Mouse (Mus musculus) spleen, postnatal 14 days (tissue): ENCODE data around the gene Rgs12.
A peak's percentile ranks its signal among the peaks of the same experiment; 100 is the strongest.

Source experiments
- DNase-seq, 2 experiments: peaks; one replicate each; pipeline ENCODE4 v3.0.0; 2021 to 2022; ENCODE audit warnings: low spot score in 2 of 2

Gene Rgs12

GRCm38 (mm10) chr5:35079101-35079500 is 129.9 kb downstream of the Rgs12 start:
- DNase-seq, result no peak

DNA sequence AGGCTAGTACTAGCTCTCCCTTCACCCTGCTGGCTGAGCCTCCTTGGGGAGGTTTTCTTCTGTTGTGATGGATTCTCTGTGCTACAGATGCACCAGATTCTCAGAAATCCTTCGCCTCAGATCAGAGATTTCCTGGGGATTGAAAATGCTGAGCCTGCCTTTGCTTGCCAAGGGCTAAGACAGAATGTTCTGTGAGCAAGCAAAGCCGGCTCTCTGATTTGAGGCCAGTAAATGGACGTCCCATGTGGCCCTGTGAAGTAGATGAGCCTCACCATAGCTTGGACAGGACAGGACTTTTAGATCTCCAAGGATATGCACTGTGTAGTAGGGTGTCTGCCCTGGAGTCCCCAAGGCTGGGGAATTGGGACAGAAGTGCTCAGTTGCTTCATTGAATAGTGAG is 135.7 kb downstream of the Rgs12 start:
- DNase-seq, result no peak

DNA sequence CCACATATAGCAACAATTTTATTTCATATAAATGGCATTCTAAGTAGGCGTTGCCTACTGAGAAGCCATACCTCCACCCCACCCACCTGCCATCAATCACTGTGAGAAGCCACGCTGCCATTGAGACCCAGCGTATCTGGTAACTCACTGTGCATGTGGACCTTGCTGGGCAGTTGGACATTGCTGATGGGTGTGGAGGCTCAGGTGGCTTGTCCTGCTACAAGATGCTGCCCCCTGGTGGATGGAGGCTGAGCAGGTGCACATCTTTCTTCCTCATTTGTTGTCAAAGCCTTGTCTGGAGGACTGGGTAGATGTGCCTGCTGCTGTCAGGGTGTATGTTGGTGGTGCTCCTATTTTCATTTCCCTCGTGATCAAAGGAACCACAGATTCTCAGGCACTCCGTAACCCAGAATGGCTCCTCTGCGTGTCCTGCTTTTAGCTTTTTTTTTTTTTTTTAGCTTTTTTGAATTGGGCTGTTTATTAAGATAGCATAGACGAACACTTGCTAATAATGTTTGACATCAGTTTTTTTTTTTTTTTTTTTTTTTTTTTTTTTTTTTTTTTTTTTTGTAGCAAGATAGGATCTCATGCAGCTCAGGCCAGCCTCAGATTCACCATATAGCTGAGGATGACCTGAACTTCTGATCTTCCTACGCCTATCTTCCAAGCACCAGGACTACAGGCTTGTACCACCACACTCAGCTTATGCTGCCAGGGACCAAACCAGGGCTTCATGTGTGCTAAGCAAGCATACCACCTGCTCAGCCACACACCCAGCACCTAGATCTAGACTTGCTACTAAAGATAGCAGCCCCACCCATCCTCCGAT is 139.8 kb downstream of the Rgs12 start:
- DNase-seq, result peak; percentile 45 to 67
